Mouse (Mus musculus) stomach, adult 2 months (tissue): ENCODE data around the gene Ms4a4d. TPM values are rescaled to one million over a fixed set of nuclear protein-coding genes. Genes with fewer than 3 reads are reported as not detected.

ENCODE experiments used
- polyA plus RNA-seq: library from polyadenylated mRNA; depleted of rRNA; stranded (reverse); fragments of >200 nt; gene quantifications from 2 replicates; pipeline ENCODE4 v1.2.3, GENCODE M21; 2012; rRNA removed

Gene Ms4a4d
- polyA plus RNA-seq: 7.7 and 10.7 TPM in 2 replicates

DNA sequence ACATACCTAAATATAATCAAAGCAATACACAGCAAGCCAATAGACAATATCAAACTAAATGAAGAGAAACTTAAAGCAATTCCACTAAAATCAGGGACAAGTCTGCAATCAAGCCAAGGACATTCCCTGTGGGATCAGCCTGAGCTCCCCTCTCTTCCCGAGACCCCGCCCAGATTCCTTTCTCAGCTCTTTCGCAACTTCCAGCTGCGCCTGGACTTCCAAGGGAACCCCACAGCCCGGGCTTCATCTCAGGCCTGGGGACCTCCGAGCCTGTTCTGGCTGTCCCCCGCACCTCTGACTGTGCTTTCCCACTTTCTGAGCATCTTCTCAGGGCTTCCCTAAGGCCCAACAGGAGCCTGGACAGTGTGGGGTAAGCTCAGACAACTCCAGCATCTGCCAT, at the start of gene Ms4a4d:
Gene Ms4a4d (plus strand): TSS at position 209 of the 400 bp plus-strand sequence.

DNA sequence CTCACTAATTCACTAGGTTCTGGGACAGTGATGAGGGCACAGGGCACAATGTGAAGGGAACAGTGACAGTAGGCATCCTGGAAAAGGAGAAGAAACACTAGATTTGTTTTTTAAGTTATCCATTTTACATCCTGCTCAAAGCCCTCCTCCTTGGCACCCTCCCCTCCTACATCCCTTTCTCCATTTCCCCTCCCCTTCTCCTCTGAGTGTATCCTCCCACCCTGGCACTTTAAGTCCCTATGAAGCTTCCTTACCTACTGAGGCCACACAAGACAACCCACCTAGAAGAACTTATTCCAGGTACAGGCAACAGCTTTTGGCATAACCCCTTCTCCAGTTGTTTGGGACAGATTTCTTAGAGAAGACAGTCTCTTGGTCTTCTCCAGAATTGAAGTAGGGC, 20.4 kb upstream of the Ms4a4d start, which contains the start of gene Ms4a6b:
Gene Ms4a6b (plus strand): TSS at position 267 of the 400 bp plus-strand sequence.

DNA sequence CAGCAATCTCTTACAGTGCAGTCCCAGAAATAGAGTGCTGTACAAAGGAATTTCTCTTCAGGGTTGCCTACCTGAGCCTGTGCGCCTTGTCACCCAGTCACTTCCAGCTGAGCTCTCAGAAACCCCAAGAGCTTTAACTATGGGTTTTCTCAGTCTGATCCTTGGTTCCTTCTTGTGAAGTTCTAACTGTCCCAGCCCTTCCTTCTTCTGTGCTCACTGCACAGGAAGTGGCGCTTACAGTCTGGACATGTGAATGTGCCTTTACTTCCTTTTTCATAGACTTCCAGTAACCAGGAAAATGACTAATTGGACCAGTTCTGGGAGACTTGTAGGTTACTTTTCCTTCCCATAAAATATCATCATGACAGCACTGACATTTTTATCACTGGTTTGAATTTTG, 68.0 kb downstream of the Ms4a4d start, which contains the start of gene Ms4a6d:
Gene Ms4a6d (minus strand): TSS at position 247 of the 400 bp plus-strand sequence.

Other genes with a start within 250 kb of the Ms4a4d start
- gene Ms4a14, start 222.3 kb upstream of the Ms4a4d start, polyA plus RNA-seq: 0.01 and 0.10 TPM in 2 replicates
- 0.42 TPM in 2 replicates for gene Ms4a7, start 200.7 kb upstream of the Ms4a4d start, polyA plus RNA-seq
- 0.15 TPM in 1 of 2 replicates, not detected in the other for gene Ms4a4a, start 161.3 kb upstream of the Ms4a4d start, polyA plus RNA-seq
- 0.12 TPM in 1 of 2 replicates, not detected in the other for gene Ms4a4c, start 132.0 kb upstream of the Ms4a4d start, polyA plus RNA-seq
- 0.02 and 0.06 TPM in 2 replicates for gene Ms4a4b, start 93.2 kb upstream of the Ms4a4d start, polyA plus RNA-seq
- gene Ms4a6c, start 67.4 kb upstream of the Ms4a4d start, polyA plus RNA-seq: 0.50 and 0.77 TPM in 2 replicates
- 0.10 TPM in 1 of 2 replicates, not detected in the other for gene Gm8369, start 50.9 kb upstream of the Ms4a4d start, polyA plus RNA-seq
- 0.23 and 0.65 TPM in 2 replicates for gene Ms4a6b, start 20.3 kb upstream of the Ms4a4d start, polyA plus RNA-seq
- gene Ms4a6d, start 68.0 kb downstream of the Ms4a4d start, polyA plus RNA-seq: 0.17 and 0.59 TPM in 2 replicates
- 0.06 TPM in 1 of 2 replicates, not detected in the other for gene Ms4a2, start 86.9 kb downstream of the Ms4a4d start, polyA plus RNA-seq
- gene Ms4a3, start 104.0 kb downstream of the Ms4a4d start, polyA plus RNA-seq: not detected in 2 replicates
- gene Oosp2, start 123.8 kb downstream of the Ms4a4d start, polyA plus RNA-seq: not detected in 2 replicates
- gene Oosp1, start 154.3 kb downstream of the Ms4a4d start, polyA plus RNA-seq: not detected in 2 replicates
- not detected in 2 replicates for gene Oosp3, start 160.3 kb downstream of the Ms4a4d start, polyA plus RNA-seq
- gene Gif, start 210.8 kb downstream of the Ms4a4d start, polyA plus RNA-seq: 631 and 840 TPM in 2 replicates
- 3.0 and 4.0 TPM in 2 replicates for gene Mrpl16, start 233.6 kb downstream of the Ms4a4d start, polyA plus RNA-seq